ENCODE assay signal across 31 mouse cellular contexts in genomic region chr4:109769071-109769470, GRCm38 (mm10).
"Had no signal": no experiment of that assay in that cellular context is flagged by ENCODE, and none has a peak within 500 bp of the region (broad histone marks: within the 10 kb centered on the region; RNA-seq: fewer than 3 reads in every experiment).

No protein-coding gene starts in this region.

- H3K4me1 ChIP-seq: heart, embryonic 10.5 days; heart, embryonic 12.5 days; heart, embryonic 13.5 days; heart, embryonic 15.5 days; hindbrain, embryonic 10.5 days; hindbrain, embryonic 12.5 days; hindbrain, embryonic 13.5 days; hindbrain, embryonic 15.5 days; intestine, embryonic 15.5 days; kidney, embryonic 15.5 days had no signal

- H3K4me2 ChIP-seq: heart, embryonic 11.5 days; heart, embryonic 12.5 days; heart, embryonic 13.5 days; heart, embryonic 15.5 days; hindbrain, embryonic 12.5 days; hindbrain, embryonic 13.5 days; hindbrain, embryonic 14.5 days; hindbrain, embryonic 15.5 days; intestine, embryonic 15.5 days; kidney, embryonic 15.5 days had no signal

- H3K9ac ChIP-seq: heart, embryonic 12.5 days; heart, embryonic 13.5 days; heart, embryonic 15.5 days; hindbrain, embryonic 12.5 days; hindbrain, embryonic 13.5 days; hindbrain, embryonic 14.5 days; hindbrain, embryonic 15.5 days; intestine, embryonic 15.5 days; kidney, embryonic 15.5 days had no signal

- H3K4me3 ChIP-seq: heart, adult 2 months; heart, embryonic 10.5 days; heart, embryonic 12.5 days; heart, embryonic 13.5 days; heart, embryonic 15.5 days; hindbrain, embryonic 10.5 days; hindbrain, embryonic 12.5 days; hindbrain, embryonic 13.5 days; hindbrain, embryonic 15.5 days; intestine, embryonic 15.5 days; kidney, embryonic 15.5 days; layer of hippocampus, adult 2 months; left cerebral cortex, adult 2 months had no signal

- ATAC-seq: hindbrain, embryonic 16.5 days; hindbrain, postnatal 0 days; inflammation-experienced regulatory T-cells, adult 6 months; intestine, embryonic 15.5 days; intestine, embryonic 16.5 days; intestine, postnatal 0 days had no signal

- DNase-seq: heart, adult 2 months; heart, postnatal 10 days; heart, postnatal 14 days; heart, postnatal 36 days; heart, postnatal 4 days; kidney, adult 11 months; kidney, postnatal 10 days; kidney, postnatal 14 days; kidney, postnatal 25 days; layer of hippocampus, adult 9-11 months; layer of hippocampus, postnatal 36 days had no signal

- H3K36me3 ChIP-seq: heart, embryonic 10.5 days; heart, embryonic 12.5 days; heart, embryonic 13.5 days; heart, embryonic 15.5 days; hindbrain, embryonic 10.5 days; hindbrain, embryonic 12.5 days; hindbrain, embryonic 13.5 days; hindbrain, embryonic 15.5 days; intestine, embryonic 15.5 days; kidney, embryonic 15.5 days had no signal

- H3K27ac ChIP-seq: heart, adult 2 months; heart, embryonic 10.5 days; heart, embryonic 13.5 days; heart, embryonic 15.5 days; hindbrain, embryonic 10.5 days; hindbrain, embryonic 12.5 days; hindbrain, embryonic 13.5 days; hindbrain, embryonic 14.5 days; hindbrain, embryonic 15.5 days; hindbrain, postnatal 0 days; intestine, embryonic 15.5 days; kidney, embryonic 15.5 days; kidney, postnatal 0 days; layer of hippocampus, adult 2 months; left cerebral cortex, adult 2 months had no signal

- H3K9me3 ChIP-seq: heart, embryonic 10.5 days; heart, embryonic 12.5 days; heart, embryonic 13.5 days; heart, embryonic 15.5 days; hindbrain, embryonic 10.5 days; hindbrain, embryonic 12.5 days; hindbrain, embryonic 13.5 days; hindbrain, embryonic 15.5 days; intestine, embryonic 15.5 days; kidney, embryonic 15.5 days had no signal

- H3K27me3 ChIP-seq: heart, embryonic 12.5 days; heart, embryonic 13.5 days; heart, embryonic 15.5 days; hindbrain, embryonic 12.5 days; hindbrain, embryonic 13.5 days; hindbrain, embryonic 15.5 days; intestine, embryonic 15.5 days; kidney, embryonic 15.5 days had no signal
